Mouse (Mus musculus): Measurements from ENCODE around the gene Rasip1. TPM values are rescaled to one million over a fixed set of nuclear protein-coding genes. Genes with fewer than 3 reads are reported as not detected.

The Rasip1 gene
- polyA plus RNA-seq, 1 experiment: 4.3 TPM

DNA sequence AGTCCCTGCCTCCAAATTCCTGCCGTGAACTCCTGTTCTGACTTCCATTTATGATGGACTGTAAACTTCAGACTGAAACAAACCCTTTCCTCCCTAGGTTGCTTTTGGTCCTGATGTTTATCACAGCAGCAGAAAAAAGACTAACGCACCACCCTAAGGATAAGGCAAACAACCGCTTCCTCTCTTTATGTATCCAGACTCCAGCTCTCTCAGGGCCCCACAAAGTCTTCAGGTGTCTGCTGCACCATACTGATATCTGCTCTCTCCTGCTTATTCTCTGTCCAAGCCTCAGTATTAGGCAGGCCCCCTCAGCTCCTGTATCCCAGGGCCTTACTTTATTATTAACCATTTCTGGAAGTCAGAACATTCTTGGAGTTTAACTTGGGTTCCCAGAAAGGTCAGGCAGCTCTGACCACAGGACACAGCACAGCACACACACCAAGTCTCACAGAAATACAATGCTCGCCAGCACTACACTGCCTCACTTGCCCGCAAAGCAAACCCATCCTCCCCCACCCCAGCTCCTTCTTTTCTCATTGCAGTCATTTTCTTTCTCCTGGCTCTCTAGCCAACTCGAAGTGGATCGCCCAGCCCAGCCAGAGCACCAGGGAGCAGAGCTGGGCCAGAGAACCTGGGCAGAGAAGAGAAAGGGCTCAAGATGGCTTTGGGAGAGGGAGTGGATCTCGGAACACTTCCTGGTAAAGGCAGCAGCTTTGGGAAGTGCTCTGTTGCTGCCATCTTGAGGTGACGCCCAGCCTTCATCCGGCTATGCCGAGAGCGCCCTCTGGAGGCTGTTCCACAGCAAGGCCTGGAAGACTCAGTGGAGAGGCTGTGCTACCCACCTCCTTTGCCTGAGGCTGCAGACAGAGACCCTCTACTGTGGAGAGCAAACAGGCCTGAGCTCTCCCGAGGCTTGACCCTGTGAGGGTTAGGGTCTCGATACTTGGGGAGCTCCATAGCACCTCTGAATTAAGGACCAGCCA lies 55.1 kb downstream of the Rasip1 start:
- H3K4me1 ChIP-seq (ENCODE audit: control insufficient read depth, insufficient read depth, insufficient read length, low read length): peaks cover 24% of the 10 kb centered on the region
- H3K4me3 ChIP-seq (ENCODE audit: insufficient read depth, low read depth, low read length): peak overlapping the region; percentile 32
- H3K27ac ChIP-seq (replicated peaks; ENCODE audit: low read depth, low read length): peak overlapping the region; percentile 72

- Histone ChIP-seq H3K4me1 (ENCODE audit: control insufficient read depth, insufficient read depth, insufficient read length, low read length) (peaks cover 24% of the 10 kb centered on the region), H3K4me3 (ENCODE audit: insufficient read depth, low read depth, low read length) (no peak within 1 kb of the TSS), H3K27ac (replicated peaks; ENCODE audit: low read depth, low read length) (no peak within 1 kb of the TSS)
Measured at GRCm38 (mm10) chr7:45683396-45684050, 56.2 kb downstream of the Rasip1 start, which contains the start of gene Ntn5. TSS of gene Ntn5 (plus strand) at chr7:45684022.

DNA sequence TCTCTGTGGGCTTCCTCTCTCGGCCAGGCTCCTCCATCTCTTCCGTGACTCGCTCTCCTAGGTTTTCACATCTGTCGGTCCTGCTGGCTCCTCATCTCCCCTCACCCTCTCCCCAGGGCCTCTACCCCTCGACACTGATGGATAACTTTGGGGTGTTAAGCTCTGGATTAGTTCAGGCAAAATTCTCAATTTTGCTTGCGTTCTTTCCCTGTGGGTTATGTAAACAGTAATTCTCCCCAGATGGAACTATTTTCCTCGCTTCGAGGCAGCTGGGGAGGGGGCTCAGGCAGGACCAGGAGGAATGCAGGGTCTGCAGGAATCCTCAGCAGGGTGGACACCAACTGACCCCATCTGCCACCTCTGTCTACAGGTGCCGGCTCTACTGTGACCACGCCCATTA lies 58.5 kb downstream of the Rasip1 start:
- Histone ChIP-seq H3K27ac (replicated peaks; ENCODE audit: low read depth, low read length) (no peak overlapping the region), H3K4me1 (ENCODE audit: control insufficient read depth, insufficient read depth, insufficient read length, low read length) (peaks cover 12% of the 10 kb centered on the region), H3K4me3 (ENCODE audit: insufficient read depth, low read depth, low read length) (no peak overlapping the region)

DNA sequence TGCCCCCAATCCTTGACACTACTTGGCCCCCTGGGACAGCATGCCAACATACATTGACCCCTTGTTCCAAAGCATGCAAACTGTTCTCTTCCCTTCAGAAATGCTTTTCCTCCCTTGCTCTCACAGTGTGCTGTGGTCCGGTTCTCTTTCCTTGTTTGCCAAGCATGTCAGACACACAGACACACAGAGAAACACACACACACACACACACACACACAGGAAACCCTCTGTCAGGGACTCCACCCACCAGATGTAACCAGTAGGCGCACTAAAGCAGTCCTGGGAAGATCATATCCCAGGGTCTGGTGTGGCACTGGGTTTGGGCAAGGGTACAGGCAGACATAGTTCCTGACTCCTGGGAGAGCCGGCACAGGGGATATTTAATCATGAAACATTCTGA lies 59.6 kb downstream of the Rasip1 start:
- Histone ChIP-seq H3K27ac (replicated peaks; ENCODE audit: low read depth, low read length) (no peak overlapping the region), H3K4me1 (ENCODE audit: control insufficient read depth, insufficient read depth, insufficient read length, low read length) (peaks cover 5% of the 10 kb centered on the region; the same call in 1 of the 2 replicates), H3K4me3 (ENCODE audit: insufficient read depth, low read depth, low read length) (no peak overlapping the region)

Other genes with a start within 250 kb of the Rasip1 start
- 69.0 and 82.7 TPM in 2 replicates for gene Snrnp70, start 231.7 kb upstream of the Rasip1 start, polyA plus RNA-seq (2012; ENCODE audit: insufficient read depth, insufficient read length, missing spikeins)
- gene Kcna7, start 221.8 kb upstream of the Rasip1 start, polyA plus RNA-seq (2012; ENCODE audit: insufficient read depth, insufficient read length, missing spikeins): 1.0 TPM in 1 of 2 replicates, not detected in the other
- gene Ntf5, start 213.8 kb upstream of the Rasip1 start, polyA plus RNA-seq (2012; ENCODE audit: insufficient read depth, insufficient read length, missing spikeins): not detected in 2 replicates
- gene Lhb, start 206.7 kb upstream of the Rasip1 start, polyA plus RNA-seq (2012; ENCODE audit: insufficient read depth, insufficient read length, missing spikeins): not detected in 2 replicates
- gene Gys1, start 192.6 kb upstream of the Rasip1 start, polyA plus RNA-seq (2012; ENCODE audit: insufficient read depth, insufficient read length, missing spikeins): 90.6 and 112 TPM in 2 replicates
- 75.4 and 79.6 TPM in 2 replicates for gene Ruvbl2, start 189.4 kb upstream of the Rasip1 start, polyA plus RNA-seq (2012; ENCODE audit: insufficient read depth, insufficient read length, missing spikeins)
- gene Ftl1, start 167.6 kb upstream of the Rasip1 start, polyA plus RNA-seq (2012; ENCODE audit: insufficient read depth, insufficient read length, missing spikeins): 1,179 and 1,214 TPM in 2 replicates
- gene Bax, start 160.6 kb upstream of the Rasip1 start, polyA plus RNA-seq (2012; ENCODE audit: insufficient read depth, insufficient read length, missing spikeins): 20.1 and 26.9 TPM in 2 replicates
- not detected in 2 replicates for gene Tulp2, start 145.6 kb upstream of the Rasip1 start, polyA plus RNA-seq (2012; ENCODE audit: insufficient read depth, insufficient read length, missing spikeins)
- gene Gm45808, start 140.7 kb upstream of the Rasip1 start, polyA plus RNA-seq (2012; ENCODE audit: insufficient read depth, insufficient read length, missing spikeins): 6.9 TPM in 1 of 2 replicates, not detected in the other
- 145 and 190 TPM in 2 replicates for gene Dhdh, start 138.7 kb upstream of the Rasip1 start, polyA plus RNA-seq (2012; ENCODE audit: insufficient read depth, insufficient read length, missing spikeins)
- 78.6 and 108 TPM in 2 replicates for gene Nucb1, start 117.1 kb upstream of the Rasip1 start, polyA plus RNA-seq (2012; ENCODE audit: insufficient read depth, insufficient read length, missing spikeins)
- 12.6 and 24.6 TPM in 2 replicates for gene Ppp1r15a, start 101.2 kb upstream of the Rasip1 start, polyA plus RNA-seq (2012; ENCODE audit: insufficient read depth, insufficient read length, missing spikeins)
- gene Plekha4, start 101.2 kb upstream of the Rasip1 start, polyA plus RNA-seq (2012; ENCODE audit: insufficient read depth, insufficient read length, missing spikeins): 1.9 and 3.3 TPM in 2 replicates
- gene Hsd17b14, start 72.6 kb upstream of the Rasip1 start, polyA plus RNA-seq (2012; ENCODE audit: insufficient read depth, insufficient read length, missing spikeins): not detected in 2 replicates
- 82.0 and 135 TPM in 2 replicates for gene Bcat2, start 57.3 kb upstream of the Rasip1 start, polyA plus RNA-seq (2012; ENCODE audit: insufficient read depth, insufficient read length, missing spikeins)
- gene Fgf21, start 12.0 kb upstream of the Rasip1 start, polyA plus RNA-seq (2012; ENCODE audit: insufficient read depth, insufficient read length, missing spikeins): 2.0 TPM in 1 of 2 replicates, not detected in the other
- gene Fut1, start 10.2 kb upstream of the Rasip1 start, polyA plus RNA-seq (2012; ENCODE audit: insufficient read depth, insufficient read length, missing spikeins): not detected in 2 replicates
- gene Izumo1, start 5.7 kb upstream of the Rasip1 start, polyA plus RNA-seq (2012; ENCODE audit: insufficient read depth, insufficient read length, missing spikeins): 0.63 TPM in 1 of 2 replicates, not detected in the other
- gene Mamstr, start 12.5 kb downstream of the Rasip1 start, polyA plus RNA-seq (2012; ENCODE audit: insufficient read depth, insufficient read length, missing spikeins): 1.5 TPM in 1 of 2 replicates, not detected in the other
- not detected in 2 replicates for gene Fut2, start 38.9 kb downstream of the Rasip1 start, polyA plus RNA-seq (2012; ENCODE audit: insufficient read depth, insufficient read length, missing spikeins)
- gene Ntn5, start 56.5 kb downstream of the Rasip1 start, polyA plus RNA-seq (2012; ENCODE audit: insufficient read depth, insufficient read length, missing spikeins): not detected in 2 replicates
- not detected in 2 replicates for gene Sec1, start 66.9 kb downstream of the Rasip1 start, polyA plus RNA-seq (2012; ENCODE audit: insufficient read depth, insufficient read length, missing spikeins)
- gene Car11, start 72.4 kb downstream of the Rasip1 start, polyA plus RNA-seq (2012; ENCODE audit: insufficient read depth, insufficient read length, missing spikeins): 12.1 and 17.1 TPM in 2 replicates
- gene Dbp, start 77.6 kb downstream of the Rasip1 start, polyA plus RNA-seq (2012; ENCODE audit: insufficient read depth, insufficient read length, missing spikeins): 23.3 and 31.5 TPM in 2 replicates
- gene Rpl18, start 88.0 kb downstream of the Rasip1 start, polyA plus RNA-seq (2012; ENCODE audit: insufficient read depth, insufficient read length, missing spikeins): 445 and 504 TPM in 2 replicates
- 9.2 and 9.9 TPM in 2 replicates for gene Sphk2, start 90.5 kb downstream of the Rasip1 start, polyA plus RNA-seq (2012; ENCODE audit: insufficient read depth, insufficient read length, missing spikeins)
- gene Fam83e, start 93.7 kb downstream of the Rasip1 start, polyA plus RNA-seq (2012; ENCODE audit: insufficient read depth, insufficient read length, missing spikeins): not detected in 2 replicates
- gene Spaca4, start 98.3 kb downstream of the Rasip1 start, polyA plus RNA-seq (2012; ENCODE audit: insufficient read depth, insufficient read length, missing spikeins): not detected in 2 replicates
- 0.36 and 0.46 TPM in 2 replicates for gene Lmtk3, start 156.2 kb downstream of the Rasip1 start, polyA plus RNA-seq (2012; ENCODE audit: insufficient read depth, insufficient read length, missing spikeins)
- gene Sult2b1, start 157.2 kb downstream of the Rasip1 start, polyA plus RNA-seq (2012; ENCODE audit: insufficient read depth, insufficient read length, missing spikeins): 0.87 and 1.1 TPM in 2 replicates
- 39.1 and 45.5 TPM in 2 replicates for gene Cyth2, start 187.1 kb downstream of the Rasip1 start, polyA plus RNA-seq (2012; ENCODE audit: insufficient read depth, insufficient read length, missing spikeins)
- 1.1 TPM in 1 of 2 replicates, not detected in the other for gene Kcnj14, start 197.3 kb downstream of the Rasip1 start, polyA plus RNA-seq (2012; ENCODE audit: insufficient read depth, insufficient read length, missing spikeins)
- gene Grwd1, start 203.5 kb downstream of the Rasip1 start, polyA plus RNA-seq (2012; ENCODE audit: insufficient read depth, insufficient read length, missing spikeins): 5.5 and 6.6 TPM in 2 replicates
- 95.6 and 96.1 TPM in 2 replicates for gene Kdelr1, start 245.3 kb downstream of the Rasip1 start, polyA plus RNA-seq (2012; ENCODE audit: insufficient read depth, insufficient read length, missing spikeins)